Mouse (Mus musculus) neural tube, embryonic 15.5 days (tissue): ENCODE measurements around the gene Krtap31-2. TPM values are rescaled to one million over a fixed set of nuclear protein-coding genes. Genes with fewer than 3 reads are reported as not detected.

Experiments
- ATAC-seq: fragments of 200-750 bp; cut with Nextera tagmentation; 2 replicates; pipeline ENCODE4 v1.8.0; 2017; ENCODE audit warnings: mild to moderate bottlenecking, moderate TSS enrichment, moderate library complexity; ENCODE audit not compliant: low FRiP score
- H3K27ac ChIP-seq: fragments of 300-500 bp; sonication (generic); replicated peaks from 2 replicates; pipeline ENCODE4 v1.5.1; 2015; ENCODE audit warnings: mild to moderate bottlenecking, inconsistent platforms
- H3K27me3 ChIP-seq: fragments of 300-500 bp; sonication (generic); replicated peaks from 2 replicates; pipeline ENCODE4 v1.6.1; 2015; ENCODE audit warnings: inconsistent platforms
- H3K36me3 ChIP-seq: fragments of 300-500 bp; sonication (generic); 2 replicates; pipeline ENCODE4 v1.6.1; 2015; ENCODE audit warnings: inconsistent platforms
- H3K4me1 ChIP-seq: fragments of 300-500 bp; sonication (generic); 2 replicates; pipeline ENCODE4 v1.6.1; 2015; ENCODE audit warnings: inconsistent platforms
- H3K4me2 ChIP-seq: fragments of 300-500 bp; sonication (generic); 2 replicates; pipeline ENCODE4 v1.6.1; 2015; ENCODE audit warnings: inconsistent platforms, mild to moderate bottlenecking, moderate library complexity
- H3K4me3 ChIP-seq: fragments of 300-500 bp; sonication (generic); replicated peaks from 2 replicates; pipeline ENCODE4 v1.5.1; 2015; ENCODE audit warnings: mild to moderate bottlenecking, inconsistent platforms
- H3K9ac ChIP-seq: fragments of 300-500 bp; sonication (generic); replicated peaks from 2 replicates; pipeline ENCODE4 v1.6.1; 2015; ENCODE audit warnings: mild to moderate bottlenecking, inconsistent platforms
- H3K9me3 ChIP-seq: fragments of 300-500 bp; sonication (generic); replicated peaks from 2 replicates; pipeline ENCODE4 v1.6.1; 2016; ENCODE audit warnings: inconsistent platforms
- WGBS: fragments of 180-500 bp; shearing (Covaris S2); methylation state at CpG from one replicate; pipeline ENCODE4 v1.1.7; 2015; ENCODE audit warnings: mixed read lengths; 5-methylcytosine and 5-hydroxymethylcytosine counted together
- polyA plus RNA-seq: library from polyadenylated mRNA; unstranded; fragments of >200 nt; fragmentation: Nextera tagmentation; extraction: Ambion mirVana; gene quantifications from 2 replicates; pipeline ENCODE4 v1.2.1, GENCODE M21; 2015

Gene Krtap31-2
- not detected in 2 replicates for polyA plus RNA-seq

DNA sequence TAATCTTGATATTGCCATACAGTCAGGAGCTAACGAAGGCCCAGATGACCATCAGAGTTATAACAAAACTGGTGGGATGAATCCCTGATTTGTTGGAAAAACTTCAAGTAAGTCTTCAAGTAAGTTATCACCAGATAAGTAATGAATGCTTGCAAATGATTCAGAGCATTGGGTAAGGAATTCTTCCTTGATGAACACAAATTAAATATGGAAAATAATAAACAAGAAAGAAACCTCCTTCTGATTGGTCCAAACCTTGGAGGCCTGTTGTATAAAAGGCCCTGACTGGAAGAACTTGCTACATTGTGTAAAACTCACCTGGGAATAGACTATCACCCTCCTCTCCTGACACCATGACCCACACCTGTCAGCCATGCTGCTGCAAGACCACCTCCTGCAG, at the start of gene Krtap31-2:
TSS of gene Krtap31-2 (plus strand) at position 301 of the 400 bp plus-strand sequence.
- no peaks in the 10 kb centered on the region for H3K27me3 ChIP-seq
- no peaks in the 10 kb centered on the region for H3K36me3 ChIP-seq
- H3K4me2 ChIP-seq, result no peak within 1 kb of the TSS
- no peak for ATAC-seq
- no peak within 1 kb of the TSS for H3K27ac ChIP-seq
- no peaks in the 10 kb centered on the region for H3K4me1 ChIP-seq
- 93% methylated on average over 1 of the region's 1 CpGs for WGBS
- H3K9ac ChIP-seq, result no peak within 1 kb of the TSS
- no peak within 1 kb of the TSS for H3K4me3 ChIP-seq
- H3K9me3 ChIP-seq, result no peaks in the 10 kb centered on the region

GRCm38 (mm10) chr11:99907620-99908019, 28.5 kb upstream of the Krtap31-2 start, which contains the start of gene Krtap31-1:
Gene Krtap31-1, plus strand, starts transcription at chr11:99907920.
- Histone ChIP-seq H3K9ac (no peak within 1 kb of the TSS), H3K4me2 (no peak within 1 kb of the TSS), H3K4me1 (no peaks in the 10 kb centered on the region), H3K9me3 (no peaks in the 10 kb centered on the region), H3K4me3 (no peak within 1 kb of the TSS), H3K27me3 (no peaks in the 10 kb centered on the region), H3K27ac (no peak within 1 kb of the TSS), H3K36me3 (no peaks in the 10 kb centered on the region)
- 89% methylated on average over 2 of the region's 2 CpGs for WGBS
- ATAC-seq, result no peak

DNA sequence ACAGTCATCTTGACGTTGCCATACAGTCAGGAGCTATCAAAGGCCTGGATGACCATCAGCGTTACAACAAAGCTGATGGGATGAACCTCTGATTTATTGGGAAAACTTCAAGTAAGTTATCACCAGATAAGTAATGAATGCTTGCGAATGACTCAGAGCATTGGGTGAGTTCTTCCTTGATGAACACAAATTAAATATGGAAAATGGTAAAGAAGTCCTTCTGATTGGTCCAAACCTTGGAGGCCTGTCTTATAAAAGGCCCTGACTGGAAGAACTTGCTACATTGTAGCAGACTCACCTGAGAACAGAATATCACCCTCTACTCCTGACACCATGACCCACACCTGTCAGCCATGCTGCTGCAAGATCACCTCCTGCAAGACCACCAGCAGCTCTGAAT, 21.6 kb upstream of the Krtap31-2 start, which contains the start of gene Gm11565:
TSS of gene Gm11565 (plus strand) at position 301 of the 400 bp plus-strand sequence.
- H3K9ac ChIP-seq, result no peak within 1 kb of the TSS
- no peaks in the 10 kb centered on the region for H3K4me1 ChIP-seq
- H3K4me3 ChIP-seq, result no peak within 1 kb of the TSS
- WGBS, result 96% methylated on average over 3 of the region's 3 CpGs
- ATAC-seq, result no peak
- H3K9me3 ChIP-seq, result no peaks in the 10 kb centered on the region
- no peak within 1 kb of the TSS for H3K4me2 ChIP-seq
- no peak within 1 kb of the TSS for H3K27ac ChIP-seq
- no peaks in the 10 kb centered on the region for H3K27me3 ChIP-seq
- no peaks in the 10 kb centered on the region for H3K36me3 ChIP-seq

GRCm38 (mm10) chr11:99937751-99938264, 1.7 kb downstream of the Krtap31-2 start:
- H3K9ac ChIP-seq, result no peak overlapping the region
- no peak overlapping the region for H3K4me2 ChIP-seq
- no peak overlapping the region for H3K4me3 ChIP-seq
- no peak overlapping the region for H3K27ac ChIP-seq
- H3K9me3 ChIP-seq, result no peaks in the 10 kb centered on the region
- no peaks in the 10 kb centered on the region for H3K36me3 ChIP-seq
- H3K4me1 ChIP-seq, result no peaks in the 10 kb centered on the region
- WGBS, result 82% methylated on average over 9 of the region's 9 CpGs
- H3K27me3 ChIP-seq, result no peaks in the 10 kb centered on the region
- ATAC-seq, result no peak

GRCm38 (mm10) chr11:99948175-99948574, 12.1 kb downstream of the Krtap31-2 start, which contains the start of gene Krtap9-5:
Gene Krtap9-5, plus strand, starts transcription at chr11:99948475.
- H3K4me1 ChIP-seq, result no peaks in the 10 kb centered on the region
- ATAC-seq, result no peak
- no peaks in the 10 kb centered on the region for H3K9me3 ChIP-seq
- H3K4me2 ChIP-seq, result no peak within 1 kb of the TSS
- H3K27ac ChIP-seq, result no peak within 1 kb of the TSS
- H3K4me3 ChIP-seq, result no peak within 1 kb of the TSS
- no peak within 1 kb of the TSS for H3K9ac ChIP-seq
- H3K36me3 ChIP-seq, result no peaks in the 10 kb centered on the region
- 92% methylated on average over 2 of the region's 2 CpGs for WGBS
- H3K27me3 ChIP-seq, result no peaks in the 10 kb centered on the region

DNA sequence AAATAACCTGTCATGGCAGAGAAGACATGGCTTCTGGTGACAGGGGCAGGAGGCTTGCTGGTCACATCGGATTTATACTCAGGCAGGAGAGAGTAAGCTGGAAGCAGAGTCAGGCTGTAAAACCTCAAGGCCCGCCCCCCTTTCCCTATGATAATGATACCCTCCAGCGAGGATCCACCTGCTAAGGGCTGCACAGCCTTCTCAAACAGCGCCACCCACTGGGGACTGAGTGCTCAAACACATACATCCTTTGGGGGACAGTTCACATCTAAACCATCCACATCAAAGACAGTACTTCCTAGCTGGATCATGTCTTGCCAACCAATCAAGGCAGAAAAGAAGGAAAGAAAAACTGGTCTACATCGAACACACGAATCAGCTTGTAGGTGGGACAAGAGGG, 28.1 kb downstream of the Krtap31-2 start:
- H3K9me3 ChIP-seq, result no peaks in the 10 kb centered on the region
- no peaks in the 10 kb centered on the region for H3K27me3 ChIP-seq
- H3K4me1 ChIP-seq, result no peaks in the 10 kb centered on the region
- no peak overlapping the region for H3K27ac ChIP-seq
- H3K4me2 ChIP-seq, result no peak overlapping the region
- no peak for ATAC-seq
- H3K9ac ChIP-seq, result no peak overlapping the region
- H3K4me3 ChIP-seq, result no peak overlapping the region
- 47% methylated on average over 6 of the region's 6 CpGs for WGBS
- no peaks in the 10 kb centered on the region for H3K36me3 ChIP-seq

DNA sequence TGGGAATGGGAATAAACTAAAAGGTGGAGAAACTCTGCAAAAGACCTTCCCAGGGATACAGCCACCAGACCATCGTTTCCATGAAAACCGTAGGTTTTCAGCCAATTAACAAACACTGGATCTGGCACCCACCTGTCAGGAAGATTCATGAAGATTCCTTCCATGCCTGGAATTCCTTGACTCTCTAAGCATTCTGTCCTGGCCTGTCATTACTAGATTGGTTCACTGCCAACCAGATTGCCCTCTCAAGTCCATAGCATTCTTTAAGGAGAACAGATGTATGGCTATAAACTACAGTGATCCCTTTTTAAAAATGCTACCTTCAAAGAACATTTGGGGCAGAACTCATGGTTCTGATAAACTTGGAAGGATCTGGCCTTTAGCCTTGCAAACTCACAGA, 29.9 kb downstream of the Krtap31-2 start:
- 62% methylated on average over 2 of the region's 2 CpGs for WGBS
- no peaks in the 10 kb centered on the region for H3K27me3 ChIP-seq
- no peak overlapping the region for H3K9ac ChIP-seq
- no peak for ATAC-seq
- H3K4me1 ChIP-seq, result no peaks in the 10 kb centered on the region
- H3K4me3 ChIP-seq, result no peak overlapping the region
- no peaks in the 10 kb centered on the region for H3K36me3 ChIP-seq
- no peaks in the 10 kb centered on the region for H3K9me3 ChIP-seq
- no peak overlapping the region for H3K4me2 ChIP-seq
- H3K27ac ChIP-seq, result no peak overlapping the region

- Histone ChIP-seq H3K9ac (no peak within 1 kb of the TSS), H3K4me3 (no peak within 1 kb of the TSS), H3K9me3 (no peaks in the 10 kb centered on the region), H3K4me1 (no peaks in the 10 kb centered on the region), H3K36me3 (no peaks in the 10 kb centered on the region), H3K27me3 (no peaks in the 10 kb centered on the region), H3K4me2 (no peak within 1 kb of the TSS), H3K27ac (no peak within 1 kb of the TSS)
- ATAC-seq, result no peak
- 55% methylated on average over 5 of the region's 5 CpGs for WGBS
These were observed 42.9 kb downstream of the Krtap31-2 start, which contains the start of gene Krtap29-1 for GRCm38 (mm10) chr11:99978953-99979352. Gene Krtap29-1, minus strand, starts transcription at chr11:99979053.

DNA sequence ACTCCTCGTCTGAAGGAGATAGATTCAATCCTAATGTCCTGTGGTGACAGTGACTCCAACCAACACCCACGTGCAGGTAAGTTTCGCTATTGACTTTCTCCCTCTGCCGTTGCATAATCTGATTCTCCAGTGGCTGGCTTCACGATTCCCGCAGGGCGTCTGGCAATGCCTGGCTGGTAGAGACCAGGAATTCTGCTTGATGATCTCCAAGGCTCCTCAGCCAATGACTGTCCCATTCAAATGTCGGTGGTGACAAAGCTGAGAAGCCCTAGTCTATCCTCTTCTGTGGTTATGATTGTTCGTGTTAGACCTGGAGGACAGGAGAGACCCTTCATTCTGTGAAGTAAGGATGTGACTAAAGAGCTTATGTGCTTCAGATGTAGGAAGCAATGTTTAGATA, 46.6 kb downstream of the Krtap31-2 start:
- Histone ChIP-seq H3K4me2 (no peak overlapping the region), H3K4me3 (no peak overlapping the region), H3K9ac (no peak overlapping the region), H3K27me3 (no peaks in the 10 kb centered on the region), H3K36me3 (no peaks in the 10 kb centered on the region), H3K9me3 (no peaks in the 10 kb centered on the region), H3K27ac (no peak overlapping the region), H3K4me1 (0 out of 2 replicates have a peak, but pooled peaks cover 9% of the 10 kb centered on the region)
- no peak for ATAC-seq
- 92% methylated on average over 9 of the region's 9 CpGs for WGBS

DNA sequence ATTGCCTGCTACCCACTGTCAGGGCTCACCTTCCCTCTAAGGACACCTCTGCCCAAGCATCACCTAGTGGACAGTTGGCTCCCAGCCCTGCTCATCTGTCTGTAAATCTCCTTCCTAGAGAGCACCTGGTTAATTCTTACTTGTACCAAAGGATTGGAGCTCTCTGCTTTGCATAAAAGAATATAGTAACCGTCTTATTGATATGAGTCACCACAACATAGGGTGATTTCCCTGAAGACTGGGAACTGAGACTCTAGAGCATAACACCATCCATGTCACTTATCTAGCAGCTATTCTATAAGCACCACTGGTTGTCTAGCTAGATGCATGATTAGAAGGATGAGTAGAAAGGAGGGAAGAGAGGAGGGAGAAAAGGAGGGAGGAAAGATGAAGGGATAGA, 47.4 kb downstream of the Krtap31-2 start:
- Histone ChIP-seq H3K36me3 (no peaks in the 10 kb centered on the region), H3K9ac (no peak overlapping the region), H3K9me3 (no peaks in the 10 kb centered on the region), H3K4me1 (0 out of 2 replicates have a peak, but pooled peaks cover 9% of the 10 kb centered on the region), H3K27me3 (no peaks in the 10 kb centered on the region), H3K27ac (no peak overlapping the region), H3K4me3 (no peak overlapping the region), H3K4me2 (no peak overlapping the region)
- WGBS, result 94% methylated on average over 1 of the region's 1 CpGs
- ATAC-seq, result no peak

- H3K27me3 ChIP-seq, result no peaks in the 10 kb centered on the region
- H3K9me3 ChIP-seq, result no peaks in the 10 kb centered on the region
- 65% methylated on average over 20 of the region's 20 CpGs for WGBS
- H3K36me3 ChIP-seq, result no peaks in the 10 kb centered on the region
- peak overlapping the region; percentile 17; the same call in 1 of the 2 replicates for H3K4me2 ChIP-seq
- no peak overlapping the region for H3K9ac ChIP-seq
- H3K4me3 ChIP-seq, result no peak overlapping the region
- ATAC-seq, result peak; percentile 92
- 0 out of 2 replicates have a peak, but pooled peaks cover 9% of the 10 kb centered on the region for H3K4me1 ChIP-seq
- H3K27ac ChIP-seq, result peak overlapping the region; percentile 79
These were observed 49.4 kb downstream of the Krtap31-2 start for GRCm38 (mm10) chr11:99985291-99986092.

GRCm38 (mm10) chr11:99986180-99986647, 50.1 kb downstream of the Krtap31-2 start, which contains the start of gene Krtap16-1:
Gene Krtap16-1, minus strand, starts transcription at chr11:99986597.
- no peaks in the 10 kb centered on the region for H3K27me3 ChIP-seq
- no peak within 1 kb of the TSS for H3K4me3 ChIP-seq
- H3K36me3 ChIP-seq, result no peaks in the 10 kb centered on the region
- H3K4me2 ChIP-seq, result peak within 1 kb of the TSS; percentile 17; the same call in 1 of the 2 replicates
- WGBS, result 61% methylated on average over 8 of the region's 8 CpGs
- peak within 1 kb of the TSS; percentile 79 for H3K27ac ChIP-seq
- no peaks in the 10 kb centered on the region for H3K9me3 ChIP-seq
- no peak within 1 kb of the TSS for H3K9ac ChIP-seq
- H3K4me1 ChIP-seq, result 0 out of 2 replicates have a peak, but pooled peaks cover 9% of the 10 kb centered on the region
- peak; percentile 53 for ATAC-seq
